Mouse (Mus musculus) heart, embryonic 14.5 days (tissue): ENCODE measurements around the gene Lmod3. TPM values are rescaled to one million over a fixed set of nuclear protein-coding genes. Genes with fewer than 3 reads are reported as not detected.

Source experiments
- ATAC-seq: fragments of 200-750 bp; cut with Nextera tagmentation; 2 replicates; pipeline ENCODE4 v1.8.0; 2017; ENCODE audit warnings: low read depth, moderate TSS enrichment; ENCODE audit not compliant: insufficient number of reproducible peaks, insufficient read depth, low FRiP score
- H3K27ac ChIP-seq, 2 experiments: fragments of 200-500 bp in 1 of 2; fragments of 300-500 bp in 1 of 2; sonication (generic) in 1 of 2; replicated peaks in 1 of 2; 2 replicates each; pipeline ENCODE4 v1.5.1; 2012 to 2014; ENCODE audit warnings: low read depth in 2 of 2, low read length in 2 of 2, control low read depth in 1 of 2, mild to moderate bottlenecking in 1 of 2, mixed read lengths in 1 of 2; ENCODE audit not compliant: control insufficient read depth in 1 of 2, insufficient read depth in 1 of 2
- H3K27me3 ChIP-seq: fragments of 300-500 bp; sonication (generic); 2 replicates; pipeline ENCODE4 v1.6.1; 2014; ENCODE audit warnings: mild to moderate bottlenecking, low read length, control low read depth; ENCODE audit not compliant: control insufficient read depth, insufficient read depth
- H3K36me3 ChIP-seq: fragments of 300-500 bp; sonication (generic); 2 replicates; pipeline ENCODE4 v1.6.1; 2014; ENCODE audit warnings: mild to moderate bottlenecking, control low read depth, low read length, mixed read lengths; ENCODE audit not compliant: control insufficient read depth, insufficient read depth
- H3K4me1 ChIP-seq, 2 experiments: fragments of 200-500 bp in 1 of 2; fragments of 300-500 bp in 1 of 2; sonication (generic) in 1 of 2; 2 replicates each; pipeline ENCODE4 v1.6.1; 2012 to 2014; ENCODE audit warnings: low read length in 2 of 2, control low read depth in 1 of 2, mixed read lengths in 1 of 2; ENCODE audit not compliant: control insufficient read depth in 2 of 2, insufficient read depth in 2 of 2
- H3K4me2 ChIP-seq: fragments of 300-500 bp; sonication (generic); 2 replicates; pipeline ENCODE4 v1.6.1; 2014; ENCODE audit warnings: mild to moderate bottlenecking, low read length
- H3K4me3 ChIP-seq, 2 experiments: fragments of 200-500 bp in 1 of 2; fragments of 300-500 bp in 1 of 2; sonication (generic) in 1 of 2; 2 replicates each; pipeline ENCODE4 v1.5.1; 2012 to 2014; ENCODE audit warnings: low read length in 2 of 2, mild to moderate bottlenecking in 2 of 2, control low read depth in 1 of 2, low read depth in 1 of 2, moderate library complexity in 1 of 2; ENCODE audit not compliant: control insufficient read depth in 1 of 2, insufficient read depth in 1 of 2
- H3K9ac ChIP-seq: fragments of 300-500 bp; sonication (generic); 2 replicates; pipeline ENCODE4 v1.6.1; 2014; ENCODE audit warnings: mild to moderate bottlenecking, low read length
- H3K9me3 ChIP-seq: fragments of 300-500 bp; sonication (generic); 2 replicates; pipeline ENCODE4 v1.6.1; 2016; ENCODE audit warnings: low read length, control low read depth; ENCODE audit not compliant: control insufficient read depth
- WGBS: fragments of 180-500 bp; shearing (Covaris S2); extraction: QIAGEN DNeasy Blood & Tissue Kit; methylation state at CpG from one replicate; pipeline ENCODE4 v1.1.7; 2014; 5-methylcytosine and 5-hydroxymethylcytosine counted together
- polyA plus RNA-seq: library from polyadenylated mRNA; unstranded; fragments of >200 nt; fragmentation: Nextera tagmentation; extraction: Ambion mirVana; gene quantifications from 2 replicates; pipeline ENCODE4 v1.2.1, GENCODE M21; 2014

The Lmod3 gene
- polyA plus RNA-seq, 1 experiment from 2014 or later = 21.7 TPM

DNA sequence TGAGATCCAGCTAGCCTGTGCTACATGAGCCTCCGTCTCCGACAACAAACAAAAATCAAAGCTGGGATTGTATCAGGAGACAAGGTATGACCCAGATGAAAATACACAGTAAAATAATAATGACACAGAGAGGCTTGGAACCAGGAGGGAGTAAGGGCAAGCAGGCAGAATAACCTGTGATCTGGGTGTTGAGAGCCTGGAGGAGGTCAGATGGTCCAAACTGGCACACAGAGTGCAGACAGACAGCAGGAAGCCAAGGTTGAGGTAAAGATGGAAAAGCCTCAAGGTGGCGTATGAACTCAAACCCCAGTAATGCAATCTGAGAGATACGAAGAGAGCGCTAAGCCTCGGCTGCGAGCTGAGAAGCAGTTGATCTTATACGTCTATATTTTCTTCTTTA lies 28.1 kb downstream of the Lmod3 start:
- no peak overlapping the region for H3K27ac ChIP-seq
- no peak overlapping the region for H3K4me3 ChIP-seq
- H3K27me3 ChIP-seq = no peaks in the 10 kb centered on the region
- WGBS = 93% methylated on average over 8 of the region's 8 CpGs
- H3K9ac ChIP-seq = no peak overlapping the region
- no peak for ATAC-seq
- no peaks in the 10 kb centered on the region for H3K9me3 ChIP-seq
- H3K4me2 ChIP-seq = no peak overlapping the region
- peaks cover 22 to 51% of the 10 kb centered on the region in 2 experiments for H3K4me1 ChIP-seq
- H3K36me3 ChIP-seq = peaks cover 19% of the 10 kb centered on the region

DNA sequence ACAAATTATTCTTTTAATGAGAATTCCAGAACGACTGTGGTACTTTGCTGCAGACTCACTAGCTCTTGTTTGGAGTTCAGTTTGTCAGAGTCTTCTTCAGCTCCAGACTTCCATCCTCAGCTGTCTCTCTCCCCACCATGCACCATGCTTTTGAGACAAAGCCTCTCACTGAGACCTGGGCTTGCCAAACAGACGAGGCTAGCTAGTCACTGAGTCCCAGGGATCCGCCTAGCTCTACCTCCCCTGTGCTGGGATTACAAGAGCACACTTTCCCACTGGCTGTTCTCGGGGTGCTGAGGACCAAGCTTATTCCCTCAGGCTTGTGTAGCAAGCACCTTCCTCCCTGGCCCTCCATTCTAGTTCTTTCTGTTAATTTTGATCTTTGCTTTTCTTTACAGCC lies 29.0 kb downstream of the Lmod3 start:
- Histone ChIP-seq H3K4me3 (no peak overlapping the region), H3K27ac (peak overlapping the region; percentile 81 to 86), H3K27me3 (no peaks in the 10 kb centered on the region), H3K9ac (peak overlapping the region; percentile 27; the same call in 1 of the 2 replicates), H3K4me2 (peak overlapping the region; percentile 54), H3K4me1 (peaks cover 22 to 51% of the 10 kb centered on the region in 2 experiments), H3K36me3 (peaks cover 18% of the 10 kb centered on the region; the same call in 1 of the 2 replicates), H3K9me3 (no peaks in the 10 kb centered on the region)
- no peak for ATAC-seq
- 73% methylated on average over 4 of the region's 4 CpGs for WGBS

GRCm38 (mm10) chr6:97222931-97223467 lies 29.6 kb downstream of the Lmod3 start:
- peaks cover 22 to 51% of the 10 kb centered on the region in 2 experiments for H3K4me1 ChIP-seq
- peak overlapping the region; percentile 81 to 86 for H3K27ac ChIP-seq
- no peak overlapping the region for H3K4me3 ChIP-seq
- ATAC-seq = no peak
- peak overlapping the region; percentile 27; the same call in 1 of the 2 replicates for H3K9ac ChIP-seq
- no peaks in the 10 kb centered on the region for H3K27me3 ChIP-seq
- peaks cover 18% of the 10 kb centered on the region; the same call in 1 of the 2 replicates for H3K36me3 ChIP-seq
- no peaks in the 10 kb centered on the region for H3K9me3 ChIP-seq
- 22% methylated on average over 5 of the region's 5 CpGs for WGBS
- H3K4me2 ChIP-seq = peak overlapping the region; percentile 54

DNA sequence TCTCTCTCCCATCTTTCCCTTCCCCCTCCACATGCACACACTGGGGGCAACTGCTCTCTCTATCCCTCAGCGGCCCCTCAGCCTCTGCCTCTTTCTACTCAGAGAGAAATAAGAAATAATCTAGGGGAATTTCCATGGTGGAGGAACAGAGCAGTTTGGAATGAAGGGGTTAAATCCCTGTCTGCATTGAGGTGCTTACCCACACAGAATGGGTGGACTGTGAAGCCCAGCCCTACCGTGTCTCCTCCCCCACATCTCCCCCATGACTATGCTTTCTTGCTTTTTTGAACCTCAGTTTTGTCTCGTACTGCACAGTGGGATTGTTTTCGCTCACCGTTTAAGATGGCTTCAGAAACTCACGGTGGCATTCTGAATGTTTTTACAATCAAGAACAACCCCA lies 30.2 kb downstream of the Lmod3 start:
- Histone ChIP-seq H3K9ac (no peak overlapping the region), H3K4me3 (no peak overlapping the region), H3K27me3 (no peaks in the 10 kb centered on the region), H3K36me3 (peaks cover 18% of the 10 kb centered on the region; the same call in 1 of the 2 replicates), H3K4me1 (peaks cover 22 to 51% of the 10 kb centered on the region in 2 experiments), H3K4me2 (peak overlapping the region; percentile 54), H3K9me3 (no peaks in the 10 kb centered on the region), H3K27ac (peak overlapping the region; percentile 14 to 81; a peak in 3 of 4 replicates)
- 51% methylated on average over 6 of the region's 6 CpGs for WGBS
- no peak for ATAC-seq

GRCm38 (mm10) chr6:97221205-97222025 lies 31.1 kb downstream of the Lmod3 start:
- no peak for ATAC-seq
- peak overlapping the region; percentile 23 to 81; a peak in 1 of 4 replicates for H3K27ac ChIP-seq
- no peak overlapping the region for H3K4me2 ChIP-seq
- H3K27me3 ChIP-seq = no peaks in the 10 kb centered on the region
- H3K9ac ChIP-seq = peak overlapping the region; percentile 1; the same call in 1 of the 2 replicates
- H3K4me1 ChIP-seq = peaks cover 21 to 48% of the 10 kb centered on the region in 2 experiments
- H3K36me3 ChIP-seq = peaks cover 14% of the 10 kb centered on the region; the same call in 1 of the 2 replicates
- H3K9me3 ChIP-seq = no peaks in the 10 kb centered on the region
- WGBS = 58% methylated on average over 15 of the region's 15 CpGs
- no peak overlapping the region for H3K4me3 ChIP-seq

- no peak overlapping the region for H3K4me3 ChIP-seq
Observed at GRCm38 (mm10) chr6:97220672-97221071, 31.9 kb downstream of the Lmod3 start.

DNA sequence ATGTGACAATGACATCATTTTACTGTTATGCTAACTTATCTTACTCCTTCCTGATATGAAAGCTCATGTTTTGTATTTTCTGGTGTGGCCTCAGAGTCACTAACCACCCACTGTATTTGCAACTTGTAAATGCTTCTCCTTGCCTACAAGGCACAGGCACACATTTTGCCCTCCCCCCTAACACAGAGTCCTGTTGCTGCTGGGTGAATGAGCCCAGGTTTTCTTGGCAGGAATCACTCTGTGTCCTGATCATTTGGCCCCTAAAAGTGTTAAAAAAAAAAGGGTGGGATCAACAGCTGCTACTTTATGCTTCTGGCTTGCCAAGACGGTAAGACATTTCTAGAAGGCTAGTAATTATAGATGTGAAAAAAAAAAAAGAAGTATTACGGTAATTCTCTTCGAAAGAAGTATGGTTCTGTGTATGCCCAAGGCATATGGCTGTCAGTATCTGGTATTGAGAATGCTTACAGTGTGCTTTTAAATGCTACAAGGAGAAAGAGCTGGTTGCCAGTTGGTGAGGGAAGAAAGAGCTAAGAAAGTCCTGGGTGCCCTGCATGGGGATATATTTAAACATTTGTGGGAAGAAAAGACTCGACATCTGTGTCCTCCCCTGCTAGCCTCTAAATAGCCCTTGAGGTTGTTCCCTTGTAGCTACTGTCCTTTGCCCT lies 36.3 kb downstream of the Lmod3 start:
- Histone ChIP-seq H3K4me1 (peaks cover 11 to 41% of the 10 kb centered on the region in 2 experiments), H3K4me3 (no peak overlapping the region), H3K9ac (no peak overlapping the region), H3K36me3 (peaks cover 20% of the 10 kb centered on the region), H3K4me2 (no peak overlapping the region), H3K27ac (0 out of 4 replicates have a peak overlapping the region, but pooled peaks of 1 of the 2 experiments have one; percentile 25), H3K27me3 (no peaks in the 10 kb centered on the region), H3K9me3 (0 out of 2 replicates have a peak, but pooled peaks cover 3% of the 10 kb centered on the region)
- 76% methylated on average over 4 of the region's 4 CpGs for WGBS
- no peak for ATAC-seq

More at GRCm38 (mm10) chr6:97220672-97221071, 31.9 kb downstream of the Lmod3 start:
- no peak for ATAC-seq
- H3K27me3 ChIP-seq = no peaks in the 10 kb centered on the region
- H3K27ac ChIP-seq = no peak overlapping the region
- no peak overlapping the region for H3K4me2 ChIP-seq
- peaks cover 20 to 45% of the 10 kb centered on the region in 2 experiments for H3K4me1 ChIP-seq
- no peaks in the 10 kb centered on the region for H3K9me3 ChIP-seq
- peaks cover 14% of the 10 kb centered on the region; the same call in 1 of the 2 replicates for H3K36me3 ChIP-seq
- 90% methylated on average over 2 of the region's 5 CpGs for WGBS
- no peak overlapping the region for H3K9ac ChIP-seq
